Mouse (Mus musculus) bone marrow macrophage, adult 2 months (primary cell): ENCODE measurements around the gene Brd3.

Source experiments
- CTCF ChIP-seq: IDR thresholded peaks from 2 replicates; pipeline ENCODE4 v1.5.1; 2012; ENCODE audit warnings: low read depth, mild to moderate bottlenecking, low read length, moderate library complexity
- POLR2A ChIP-seq: IDR thresholded peaks from 2 replicates; pipeline ENCODE4 v1.6.1; 2012; ENCODE audit warnings: mild to moderate bottlenecking, low read depth, low read length, borderline replicate concordance

- TF ChIP-seq CTCF (no peak), POLR2A (no peak)
Observed at GRCm38 (mm10) chr2:27438281-27438680, 69.2 kb downstream of the Brd3 start.
